Mouse (Mus musculus): ENCODE measurements around the gene Gm45140. TPM values are rescaled to one million over a fixed set of nuclear protein-coding genes. Genes with fewer than 3 reads are reported as not detected.
A peak's percentile ranks its signal among the peaks of the same experiment; 100 is the strongest.

Gene Gm45140
- total and polyA plus RNA-seq, 3 experiments, result 4.3 to 25.7 (median 13.0) TPM

- dilution Hi-C loops (cut with MboI; ENCODE audit: extremely low pct_ligation_motif_present, extremely low pct_unique_long_range_greater_than_20kb, low sequenced_read_pairs), result no loop called here
- Histone ChIP-seq H3K9ac (ENCODE audit: insufficient read depth, low read depth) (peak overlapping the region; percentile 2; the same call in 1 of the 2 replicates), H3K27me3 (replicated peaks) (no peaks in the 10 kb centered on the region), H3K27ac (ENCODE audit: insufficient read depth, low read depth) (no peak overlapping the region), H3K79me2 (replicated peaks; ENCODE audit: control insufficient read depth, extremely low read depth, insufficient read depth, poor library complexity, severe bottlenecking) (no peaks in the 10 kb centered on the region), H3K4me3 (replicated peaks in 1 of 3; ENCODE audit: low read depth in 2 of 3, low read length in 2 of 3, poor library complexity in 1 of 3) (peak overlapping the region in 1 of 3 experiments; percentile 8), H3K4me1 (ENCODE audit: control insufficient read depth in 1 of 2, insufficient read depth in 2 of 2) (peaks cover 25 to 52% of the 10 kb centered on the region in 2 experiments), H3K9me3 (replicated peaks; ENCODE audit: low read length) (no peaks in the 10 kb centered on the region), H3K4me2 (ENCODE audit: insufficient read depth, low read depth, poor library complexity, severe bottlenecking) (no peak overlapping the region; the same call in 1 of the 2 replicates), H3K36me3 (replicated peaks in 1 of 2; ENCODE audit: control insufficient read depth in 1 of 2, insufficient read depth in 1 of 2, low read length in 1 of 2) (peaks cover 0 to 3% of the 10 kb centered on the region in 2 experiments)
- in situ Hi-C loops (cut with MboI; ENCODE audit: low pct_ligation_motif_present, low pct_unique_long_range_greater_than_20kb, low sequenced_read_pairs), result no loop called here
- DNase-seq (ENCODE audit: extremely low read depth), result peak; percentile 89
- TF ChIP-seq EP300 (IDR thresholded peaks at IDR 0.05; ENCODE audit: low read length) (peak; percentile 28; the same call in 1 of the 2 replicates), NELFE (IDR thresholded peaks at IDR 0.05; ENCODE audit: low read depth, low read length) (peak; percentile 34; the same call in 1 of the 2 replicates), IRF4 (IDR thresholded peaks at IDR 0.05; ENCODE audit: low read depth, low read length) (peak; percentile 80), USF1 (IDR thresholded peaks at IDR 0.05; ENCODE audit: low read depth, low read length) (no peak), CTCF (conservative IDR thresholded peaks at IDR 0.05 in 1 of 2, IDR thresholded peaks at IDR 0.05 in 1 of 2; ENCODE audit: low read depth in 2 of 2, low read length in 2 of 2) (peak; percentile 26 to 79; a peak in 2 of 4 replicates), MXI1 (IDR thresholded peaks at IDR 0.05; ENCODE audit: low read depth, low read length) (peak; percentile 48; the same call in 1 of the 2 replicates), HCFC1 (IDR thresholded peaks at IDR 0.05; ENCODE audit: low read depth, low read length) (peak; percentile 75), UBTF (IDR thresholded peaks at IDR 0.05; ENCODE audit: low read depth, low read length) (no peak), MAFK (IDR thresholded peaks at IDR 0.05; ENCODE audit: insufficient replicate concordance, low read length) (no peak), BHLHE40 (IDR thresholded peaks at IDR 0.05; ENCODE audit: low read depth, low read length) (peak; percentile 63; the same call in 1 of the 2 replicates), E2F4 (IDR thresholded peaks at IDR 0.05; ENCODE audit: insufficient replicate concordance, low read depth, low read length) (no peak), POLR2A (IDR thresholded peaks at IDR 0.05; ENCODE audit: low read depth, low read length) (peak; percentile 52), MYC (IDR thresholded peaks at IDR 0.05; ENCODE audit: low read depth, low read length) (0 out of 2 replicates have a peak, but pooled peaks have one; percentile 49), MAX (IDR thresholded peaks at IDR 0.05; ENCODE audit: low read length) (peak; percentile 59), CHD1 (IDR thresholded peaks at IDR 0.05; ENCODE audit: low read depth, low read length) (no peak), JUND (conservative IDR thresholded peaks at IDR 0.05; ENCODE audit: low read depth, low read length) (peak; percentile 50), SMC3 (IDR thresholded peaks at IDR 0.05; ENCODE audit: low read depth, low read length) (0 out of 2 replicates have a peak, but pooled peaks have one; percentile 10), ZKSCAN1 (IDR thresholded peaks at IDR 0.05; ENCODE audit: borderline replicate concordance, low read depth, low read length) (no peak), RAD21 (IDR thresholded peaks at IDR 0.05; ENCODE audit: low read depth, low read length) (peak; percentile 2), ELF1 (IDR thresholded peaks at IDR 0.05; ENCODE audit: low read depth, low read length) (peak; percentile 32; the same call in 1 of the 2 replicates), TCF12 (IDR thresholded peaks at IDR 0.05; ENCODE audit: low read depth, low read length) (peak; percentile 68), JUN (IDR thresholded peaks at IDR 0.05; ENCODE audit: insufficient read depth, low read depth, low read length) (peak; percentile 49; the same call in 1 of the 2 replicates), GABPA (IDR thresholded peaks at IDR 0.05; ENCODE audit: insufficient replicate concordance, low read depth, low read length) (peak; percentile 88), PAX5 (IDR thresholded peaks at IDR 0.05; ENCODE audit: low read length) (no peak), ETS1 (conservative IDR thresholded peaks at IDR 0.05; ENCODE audit: low read depth, low read length) (peak; percentile 82), SIN3A (IDR thresholded peaks at IDR 0.05; ENCODE audit: low read length) (no peak; the same call in 1 of the 2 replicates)
Observed at GRCm38 (mm10) chr6:87742804-87743203, 92.8 kb downstream of the Gm45140 start.

All from CH12.LX (cell line).